In genomic region chr5:148831141-148831547, GRCm38 (mm10) we compare ENCODE assay signal across 8 mouse cellular contexts.
A peak's percentile ranks its signal among the peaks of the same experiment; 100 is the strongest.
DNase-seq lines count a peak whose midpoint lies in the region; ATAC-seq and TF ChIP-seq lines count a peak whose summit lies in the region.

No protein-coding gene starts in this region.

- no peak for TF ChIP-seq CTCF in liver, postnatal 0 days (IDR thresholded peaks at IDR 0.05; ENCODE audit: low read depth)
- no peak for TF ChIP-seq CTCF in stomach, postnatal 0 days (IDR thresholded peaks at IDR 0.05; ENCODE audit: low read depth)

- peak; percentile 14 for DNase-seq in kidney, postnatal 10 days
- no peak for DNase-seq in kidney, postnatal 36 days
- DNase-seq in liver, postnatal 0 days: no peak
- DNase-seq in stomach, postnatal 0 days (ENCODE audit: low spot score): no peak
- no peak for DNase-seq in layer of hippocampus, adult 11-12 months (ENCODE audit: low spot score)
- DNase-seq in frontal cortex, postnatal 36 days (ENCODE audit: low spot score in 2 of 2): no peak

- peak overlapping the region; percentile 17; the same call in 1 of the 2 replicates for H3K9ac ChIP-seq in heart, embryonic 15.5 days
- H3K9ac ChIP-seq in liver, postnatal 0 days (replicated peaks): 0 out of 2 replicates have a peak overlapping the region, but pooled peaks have one; percentile 27
- H3K9ac ChIP-seq in stomach, postnatal 0 days (ENCODE audit: low read length): no peak overlapping the region

- ATAC-seq in heart, embryonic 15.5 days (replicated peaks; ENCODE audit: insufficient number of reproducible peaks, insufficient read depth, low FRiP score, low read depth): no peak
- peak; percentile 31; the same call in 1 of the 2 replicates for ATAC-seq in liver, postnatal 0 days
- 0 out of 2 replicates have a peak, but pooled peaks have one; percentile 8 for ATAC-seq in stomach, postnatal 0 days (ENCODE audit: low FRiP score, low TSS enrichment)

- WGBS in heart, embryonic 15.5 days: 15% methylated on average over 9 of the region's 9 CpGs
- WGBS in liver, postnatal 0 days (ENCODE audit: insufficient replicate concordance): 11% methylated on average over 9 of the region's 9 CpGs
- WGBS in stomach, postnatal 0 days: 24% methylated on average over 9 of the region's 9 CpGs

- peak overlapping the region; percentile 50 for H3K4me3 ChIP-seq in brown adipose tissue, adult 24 weeks (ENCODE audit: insufficient read depth, low read depth, low read length)
- peak overlapping the region; percentile 44 for H3K4me3 ChIP-seq in heart, embryonic 15.5 days
- peak overlapping the region; percentile 42 for H3K4me3 ChIP-seq in liver, postnatal 0 days (ENCODE audit: low read depth, low read length)
- H3K4me3 ChIP-seq in stomach, postnatal 0 days (ENCODE audit: low read depth, low read length): peak overlapping the region; percentile 31

- H3K36me3 ChIP-seq in heart, embryonic 15.5 days: no peaks in the 10 kb centered on the region
- no peaks in the 10 kb centered on the region for H3K36me3 ChIP-seq in liver, postnatal 0 days (replicated peaks; ENCODE audit: insufficient read depth, low read length)
- H3K36me3 ChIP-seq in stomach, postnatal 0 days (ENCODE audit: control insufficient read depth, insufficient read depth, low read length): no peaks in the 10 kb centered on the region

- H3K9me3 ChIP-seq in heart, embryonic 15.5 days (replicated peaks): no peaks in the 10 kb centered on the region
- H3K9me3 ChIP-seq in liver, postnatal 0 days (ENCODE audit: low read length): no peaks in the 10 kb centered on the region
- H3K9me3 ChIP-seq in stomach, postnatal 0 days (ENCODE audit: control insufficient read depth, low read length): no peaks in the 10 kb centered on the region

- H3K4me1 ChIP-seq in brown adipose tissue, adult 24 weeks (ENCODE audit: control insufficient read depth, insufficient read depth, insufficient read length, low read length): no peaks in the 10 kb centered on the region; the same call in 1 of the 2 replicates
- H3K4me1 ChIP-seq in heart, embryonic 15.5 days (replicated peaks): peaks cover 9% of the 10 kb centered on the region
- peaks cover 9% of the 10 kb centered on the region; the same call in 1 of the 2 replicates for H3K4me1 ChIP-seq in liver, postnatal 0 days (ENCODE audit: insufficient read depth)
- H3K4me1 ChIP-seq in stomach, postnatal 0 days (replicated peaks; ENCODE audit: control insufficient read depth, insufficient read depth): no peaks in the 10 kb centered on the region

- H3K27me3 ChIP-seq in heart, embryonic 15.5 days: peaks cover 5% of the 10 kb centered on the region; the same call in 1 of the 2 replicates
- peaks cover 8% of the 10 kb centered on the region for H3K27me3 ChIP-seq in liver, postnatal 0 days (ENCODE audit: insufficient read depth, low read length)
- no peaks in the 10 kb centered on the region for H3K27me3 ChIP-seq in stomach, postnatal 0 days (ENCODE audit: control insufficient read depth, insufficient read depth, low read length)

- no peak for TF ChIP-seq EP300 in liver, postnatal 0 days (IDR thresholded peaks at IDR 0.05; ENCODE audit: low read depth)
- TF ChIP-seq EP300 in stomach, postnatal 0 days (optimal IDR thresholded peaks at IDR 0.05): no peak

- H3K27ac ChIP-seq in brown adipose tissue, adult 24 weeks (replicated peaks; ENCODE audit: low read depth, low read length): no peak overlapping the region
- H3K27ac ChIP-seq in heart, embryonic 15.5 days: no peak overlapping the region
- H3K27ac ChIP-seq in liver, postnatal 0 days (ENCODE audit: low read depth): no peak overlapping the region
- H3K27ac ChIP-seq in stomach, postnatal 0 days (replicated peaks): no peak overlapping the region

- peak overlapping the region; percentile 64 for H3K4me2 ChIP-seq in heart, embryonic 15.5 days
- peak overlapping the region; percentile 74 for H3K4me2 ChIP-seq in liver, postnatal 0 days (ENCODE audit: low read depth, low read length)
- peak overlapping the region; percentile 53 for H3K4me2 ChIP-seq in stomach, postnatal 0 days (replicated peaks; ENCODE audit: low read depth)
